Mouse (Mus musculus) left cerebral cortex, adult 18-20 months (tissue): Measurements from ENCODE around the gene Pnrc1. TPM values are rescaled to one million over a fixed set of nuclear protein-coding genes. Genes with fewer than 3 reads are reported as not detected.
"Not testable (repeated sequence)": the region's sequence is repeated elsewhere in the genome, so short reads cannot be mapped to it uniquely, and the experiment has no call there.

Source experiments
- DNase-seq, 2 experiments: peaks; one replicate each; pipeline ENCODE4 v3.0.0; 2021 to 2022; ENCODE audit warnings: low spot score in 2 of 2, mixed read lengths in 1 of 2
- long read RNA-seq, 2 experiments: library from polyadenylated mRNA; stranded (forward); transcript quantifications; one replicate each; pipeline ENCODE4 v2.0.0; 2021
- total RNA-seq, 2 experiments: library from RNA; stranded (reverse); gene quantifications; 2 replicates each; pipeline ENCODE4 v1.2.3; 2021

The Pnrc1 gene
- total RNA-seq: 100 to 1,000 TPM; 144 to 173 TPM
- long read RNA-seq, experiment 1, transcript Pnrc1-201 (2 exons, 1,648 nt): major isoform, 67 of 78 reads
- long read RNA-seq, experiment 1, partial matches to known transcripts: 0 of 78 reads
- long read RNA-seq, experiment 1, other reads (novel, unspliced or antisense): 10 of 78 reads
- long read RNA-seq, experiment 2, transcript Pnrc1-201 (2 exons, 1,648 nt): major isoform, 52 of 56 reads
- long read RNA-seq, experiment 2, partial matches to known transcripts: 0 of 56 reads
- long read RNA-seq, experiment 2, other reads (novel, unspliced or antisense): 4 of 56 reads

GRCm38 (mm10) chr4:33290002-33290401, at the start of gene Pnrc1:
Gene Pnrc1, minus strand, starts transcription at chr4:33290163.
- peak; percentile 13 to 18 for DNase-seq

GRCm38 (mm10) chr4:33337999-33338398, 48.0 kb upstream of the Pnrc1 start:
- no peak for DNase-seq

- no peak for DNase-seq
Observed at GRCm38 (mm10) chr4:33332956-33333455, 43.0 kb upstream of the Pnrc1 start.

GRCm38 (mm10) chr4:33331147-33331546, 41.2 kb upstream of the Pnrc1 start:
- no peak for DNase-seq

- DNase-seq: no peak
Observed at GRCm38 (mm10) chr4:33315840-33316239, 25.9 kb upstream of the Pnrc1 start.

- DNase-seq: not testable (repeated sequence)
Observed at GRCm38 (mm10) chr4:33314150-33314549, 24.2 kb upstream of the Pnrc1 start.

GRCm38 (mm10) chr4:33310840-33311437, 21.0 kb upstream of the Pnrc1 start:
- DNase-seq: no peak

GRCm38 (mm10) chr4:33309764-33310757, 20.1 kb upstream of the Pnrc1 start, which contains the start of gene Rngtt:
Gene Rngtt, plus strand, starts transcription at chr4:33310311.
- DNase-seq: peak; percentile 95

- DNase-seq: no peak
Observed at GRCm38 (mm10) chr4:33307146-33307545, 17.2 kb upstream of the Pnrc1 start.

- no peak for DNase-seq
Observed at GRCm38 (mm10) chr4:33303057-33303456, 13.1 kb upstream of the Pnrc1 start.

GRCm38 (mm10) chr4:33300891-33301665, 11.1 kb upstream of the Pnrc1 start:
- DNase-seq: not testable (repeated sequence)

- peak; percentile 57 to 74 for DNase-seq
Observed at GRCm38 (mm10) chr4:33292409-33293370, 2.7 kb upstream of the Pnrc1 start.

- DNase-seq: no peak
Observed at GRCm38 (mm10) chr4:33290878-33291277, 915 bp upstream of the Pnrc1 start.

GRCm38 (mm10) chr4:33289106-33289650, 785 bp downstream of the Pnrc1 start:
- no peak for DNase-seq

GRCm38 (mm10) chr4:33285448-33285847, 4.5 kb downstream of the Pnrc1 start:
- no peak for DNase-seq

GRCm38 (mm10) chr4:33284083-33284880, 5.7 kb downstream of the Pnrc1 start:
- DNase-seq: no peak

- DNase-seq: no peak
Observed at GRCm38 (mm10) chr4:33281891-33282685, 7.9 kb downstream of the Pnrc1 start.
